Mouse (Mus musculus) small intestine, adult 2 months (tissue): Measurements from ENCODE around the gene Prss8.

Source experiments
- CTCF ChIP-seq: fragments of 200-500 bp; IDR thresholded peaks from 2 replicates; pipeline ENCODE4 v1.5.1; 2012; ENCODE audit warnings: low read depth, mild to moderate bottlenecking, control low read depth, inconsistent platforms, low read length, moderate library complexity, mixed read lengths; ENCODE audit not compliant: insufficient replicate concordance, insufficient read length; ENCODE audit errors: extremely low read depth
- POLR2A ChIP-seq: fragments of 200-500 bp; IDR thresholded peaks from 2 replicates; pipeline ENCODE4 v1.6.1; 2012; ENCODE audit warnings: low read depth, mild to moderate bottlenecking, control low read depth, inconsistent platforms, low read length, moderate library complexity

DNA sequence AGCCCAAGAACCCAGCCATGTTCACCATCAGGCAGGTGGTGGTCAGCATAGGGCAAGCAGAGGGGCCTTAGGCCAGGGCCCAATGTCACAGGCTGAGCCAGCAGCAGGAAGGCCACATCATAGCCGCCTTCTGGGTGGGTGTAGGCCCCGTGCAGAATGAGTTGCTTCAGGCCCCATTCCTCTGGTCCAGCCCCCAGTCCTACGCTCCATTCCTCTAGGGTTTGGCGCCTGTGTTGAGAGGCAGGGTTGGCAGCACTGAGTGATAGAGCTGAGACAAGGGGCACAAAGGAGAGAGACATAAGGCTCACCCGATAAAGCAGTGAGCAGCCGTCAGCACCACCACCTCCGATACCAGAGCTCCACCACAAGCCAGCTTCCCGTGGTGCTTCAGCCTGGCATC, 42.7 kb downstream of the Prss8 start:
- TF ChIP-seq POLR2A = no peak
- no peak for TF ChIP-seq CTCF
